Mouse (Mus musculus): ENCODE data around the gene Olfr159. TPM values are rescaled to one million over a fixed set of nuclear protein-coding genes. Genes with fewer than 3 reads are reported as not detected.

Gene Olfr159
- total and polyA plus RNA-seq, 3 experiments, result not detected

DNA sequence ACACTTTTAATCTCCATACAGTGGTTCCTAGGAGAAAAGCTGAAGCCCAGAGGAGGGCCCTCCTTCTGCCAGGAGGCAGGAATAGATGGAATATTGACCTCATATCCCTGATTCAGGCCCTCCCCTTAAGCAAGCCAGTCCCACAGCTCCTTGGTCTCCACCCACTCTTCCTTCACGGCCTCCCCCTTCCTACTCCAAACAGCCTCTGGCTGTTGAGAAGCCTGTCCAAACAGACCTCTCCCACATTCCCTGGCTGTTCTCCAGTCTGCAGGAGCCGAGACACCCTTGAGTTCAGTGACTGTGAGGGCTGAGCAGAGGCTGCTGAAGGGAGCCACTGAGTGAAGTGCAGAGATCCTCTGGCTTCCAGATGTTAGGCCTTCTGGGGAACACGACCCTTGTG, 43.8 kb downstream of the Olfr159 start, which contains the start of gene Hrct1:
Gene Hrct1, plus strand, starts transcription at position 194 of the 400 bp plus-strand sequence.
- no peaks in the 10 kb centered on the region for H3K9me3 ChIP-seq (replicated peaks; ENCODE audit: insufficient read depth, low read length)
- no peak within 1 kb of the TSS for H3K27ac ChIP-seq (ENCODE audit: control insufficient read depth, low read depth, low read length)
- TF ChIP-seq ELF1 (IDR thresholded peaks at IDR 0.05; ENCODE audit: low read depth, low read length), result no peak
- TF ChIP-seq HCFC1 (IDR thresholded peaks at IDR 0.05; ENCODE audit: low read depth, low read length), result no peak
- no peak for TF ChIP-seq TAL1 (IDR thresholded peaks at IDR 0.05; ENCODE audit: low read length)
- TF ChIP-seq CHD2 (IDR thresholded peaks at IDR 0.05; ENCODE audit: low read length), result no peak
- no peak for TF ChIP-seq USF1 (IDR thresholded peaks at IDR 0.05; ENCODE audit: low read depth, low read length)
- TF ChIP-seq BHLHE40 (IDR thresholded peaks at IDR 0.05; ENCODE audit: borderline replicate concordance, low read depth, low read length), result no peak
- no peak for TF ChIP-seq MYC (IDR thresholded peaks at IDR 0.05; ENCODE audit: low read depth, low read length)
- no peak for TF ChIP-seq ETS1 (IDR thresholded peaks at IDR 0.05; ENCODE audit: low read depth, low read length)
- TF ChIP-seq MAX (IDR thresholded peaks at IDR 0.05; ENCODE audit: low read length), result no peak
- TF ChIP-seq SIN3A (IDR thresholded peaks at IDR 0.05; ENCODE audit: low read length), result no peak
- no peak for TF ChIP-seq MAZ (IDR thresholded peaks at IDR 0.05; ENCODE audit: low read depth, low read length)
- TF ChIP-seq TBP (IDR thresholded peaks at IDR 0.05; ENCODE audit: low read depth, low read length), result no peak
- no peak for TF ChIP-seq CHD1 (IDR thresholded peaks at IDR 0.05; ENCODE audit: low read depth, low read length)
- no peak for TF ChIP-seq ZC3H11A (IDR thresholded peaks at IDR 0.05; ENCODE audit: low read depth, low read length)
- H3K36me3 ChIP-seq (ENCODE audit: control insufficient read depth in 1 of 2, insufficient read depth in 2 of 2, low read length in 2 of 2), result no peaks in the 10 kb centered on the region
- no peak within 1 kb of the TSS for H3K4me3 ChIP-seq (ENCODE audit: control insufficient read depth in 1 of 2, insufficient read depth in 1 of 2, low read depth in 2 of 2, low read length in 2 of 2)
- peaks cover 3 to 8% of the 10 kb centered on the region in 2 experiments; a peak in 3 of 4 replicates for H3K27me3 ChIP-seq (ENCODE audit: control insufficient read depth in 1 of 2, insufficient read depth in 2 of 2, low read length in 2 of 2)
- H3K79me2 ChIP-seq (ENCODE audit: control insufficient read depth, insufficient read depth, low read length, poor library complexity), result no peaks in the 10 kb centered on the region
- no peak within 1 kb of the TSS for H3K9ac ChIP-seq (ENCODE audit: control insufficient read depth, low read depth, low read length, poor library complexity, severe bottlenecking)
- peaks cover 0 to 19% of the 10 kb centered on the region in 2 experiments; a peak in 2 of 4 replicates for H3K4me1 ChIP-seq (ENCODE audit: control insufficient read depth in 1 of 2, insufficient read depth in 2 of 2, low read length in 2 of 2)
- DNase-seq (ENCODE audit: low read depth, low spot score), result no peak

DNA sequence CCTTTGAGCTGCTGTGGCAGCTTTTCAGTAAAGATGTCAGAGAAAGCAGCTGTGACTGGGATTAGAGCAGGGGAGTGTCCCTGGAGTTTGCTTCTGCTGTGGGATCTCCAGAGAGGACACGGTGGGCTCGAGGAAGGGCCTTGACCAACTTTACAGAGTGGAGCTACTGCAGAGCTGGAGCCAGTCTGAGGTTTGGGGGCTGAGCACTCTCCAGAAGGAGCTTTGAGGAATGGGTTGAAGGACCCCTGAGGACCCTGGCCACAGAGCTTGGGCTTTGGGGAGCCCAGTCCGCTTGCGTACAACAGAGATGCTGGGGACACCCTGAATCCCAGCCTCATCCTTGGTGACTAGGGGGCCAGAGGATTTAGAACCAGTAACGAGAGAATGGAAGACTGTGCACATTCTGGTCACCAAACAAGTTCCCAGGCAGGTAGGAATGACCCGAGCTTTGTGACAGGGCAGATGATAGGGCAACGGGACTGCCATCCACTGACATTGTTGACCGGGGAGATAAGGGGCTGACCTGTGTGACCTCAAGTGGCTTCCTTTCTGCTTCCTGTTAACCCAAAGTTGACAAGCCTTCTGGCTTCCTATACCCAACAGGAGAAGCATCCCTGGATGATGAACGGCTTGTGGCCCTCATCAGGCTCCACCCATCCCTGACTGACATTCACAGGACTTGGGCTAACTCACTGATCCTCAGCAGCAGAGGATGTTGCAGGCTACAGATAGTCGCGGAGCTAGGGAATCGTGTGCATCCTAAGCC, 44.4 kb downstream of the Olfr159 start:
- H3K9ac ChIP-seq (ENCODE audit: control insufficient read depth, low read depth, low read length, poor library complexity, severe bottlenecking), result no peak overlapping the region
- H3K36me3 ChIP-seq (ENCODE audit: control insufficient read depth in 1 of 2, insufficient read depth in 2 of 2, low read length in 2 of 2), result no peaks in the 10 kb centered on the region
- DNase-seq (ENCODE audit: low read depth, low spot score), result no peak
- no peak overlapping the region for H3K27ac ChIP-seq (ENCODE audit: control insufficient read depth, low read depth, low read length)
- peaks cover 4 to 9% of the 10 kb centered on the region in 2 experiments; a peak in 3 of 4 replicates for H3K27me3 ChIP-seq (ENCODE audit: control insufficient read depth in 1 of 2, insufficient read depth in 2 of 2, low read length in 2 of 2)
- H3K79me2 ChIP-seq (ENCODE audit: control insufficient read depth, insufficient read depth, low read length, poor library complexity), result no peaks in the 10 kb centered on the region
- no peaks in the 10 kb centered on the region for H3K9me3 ChIP-seq (replicated peaks; ENCODE audit: insufficient read depth, low read length)
- H3K4me3 ChIP-seq (ENCODE audit: control insufficient read depth in 1 of 2, insufficient read depth in 1 of 2, low read depth in 2 of 2, low read length in 2 of 2), result no peak overlapping the region
- TF ChIP-seq CHD2 (IDR thresholded peaks at IDR 0.05; ENCODE audit: low read length) (no peak), NELFE (IDR thresholded peaks at IDR 0.05; ENCODE audit: low read depth, low read length) (no peak), TBP (IDR thresholded peaks at IDR 0.05; ENCODE audit: low read depth, low read length) (no peak), EP300 (IDR thresholded peaks at IDR 0.05; ENCODE audit: low read depth in 1 of 2, low read length in 2 of 2) (no peak), POLR2AphosphoS5 (IDR thresholded peaks at IDR 0.05; ENCODE audit: borderline replicate concordance, low read depth, low read length) (no peak), MEF2A (IDR thresholded peaks at IDR 0.05; ENCODE audit: extremely low read depth, insufficient replicate concordance, low read depth, low read length, poor library complexity, severe bottlenecking) (no peak)
- H3K4me1 ChIP-seq (ENCODE audit: control insufficient read depth in 1 of 2, insufficient read depth in 2 of 2, low read length in 2 of 2), result peaks cover 0 to 19% of the 10 kb centered on the region in 2 experiments; a peak in 2 of 4 replicates

Data from MEL (cell line).